Mouse (Mus musculus) kidney, embryonic 16.5 days (tissue): ENCODE results near the gene Entpd7. TPM values are rescaled to one million over a fixed set of nuclear protein-coding genes. Genes with fewer than 3 reads are reported as not detected.

Experiments
- ATAC-seq: fragments of 200-750 bp; cut with Nextera tagmentation; 2 replicates; pipeline ENCODE4 v1.8.0; 2017; ENCODE audit warnings: moderate TSS enrichment; ENCODE audit not compliant: low FRiP score, low TSS enrichment
- H3K27ac ChIP-seq: fragments of 300-500 bp; sonication (generic); 2 replicates; pipeline ENCODE4 v1.5.1; 2014; ENCODE audit warnings: low read length
- H3K27me3 ChIP-seq: fragments of 300-500 bp; sonication (generic); 2 replicates; pipeline ENCODE4 v1.6.1; 2014; ENCODE audit warnings: low read length, control low read depth, mixed read lengths; ENCODE audit not compliant: insufficient read depth
- H3K36me3 ChIP-seq: fragments of 300-500 bp; sonication (generic); 2 replicates; pipeline ENCODE4 v1.6.1; 2014; ENCODE audit warnings: low read length, control low read depth, mixed read lengths; ENCODE audit not compliant: insufficient read depth
- H3K4me1 ChIP-seq: fragments of 300-500 bp; sonication (generic); 2 replicates; pipeline ENCODE4 v1.6.1; 2014; ENCODE audit warnings: low read length, control low read depth, mixed read lengths; ENCODE audit not compliant: insufficient read depth
- H3K4me2 ChIP-seq: fragments of 300-500 bp; sonication (generic); replicated peaks from 2 replicates; pipeline ENCODE4 v1.6.1; 2014; ENCODE audit warnings: low read depth, low read length
- H3K4me3 ChIP-seq: fragments of 300-500 bp; sonication (generic); 2 replicates; pipeline ENCODE4 v1.5.1; 2014; ENCODE audit warnings: mild to moderate bottlenecking, low read length
- H3K9ac ChIP-seq: fragments of 300-500 bp; sonication (generic); replicated peaks from 2 replicates; pipeline ENCODE4 v1.6.1; 2014; ENCODE audit warnings: low read length
- H3K9me3 ChIP-seq: fragments of 300-500 bp; sonication (generic); 2 replicates; pipeline ENCODE4 v1.6.1; 2016; ENCODE audit warnings: low read length, control low read depth
- WGBS: fragments of 180-500 bp; shearing (Covaris S2); extraction: QIAGEN DNeasy Blood & Tissue Kit; methylation state at CpG from one replicate; pipeline ENCODE4 v1.1.7; 2014; 5-methylcytosine and 5-hydroxymethylcytosine counted together
- polyA plus RNA-seq: library from polyadenylated mRNA; unstranded; fragments of >200 nt; fragmentation: Nextera tagmentation; extraction: Ambion mirVana; gene quantifications from 2 replicates; pipeline ENCODE4 v1.2.1, GENCODE M21; 2015

Entpd7 gene
- polyA plus RNA-seq, result 12.9 and 15.0 TPM in 2 replicates

- peak within 1 kb of the TSS; percentile 92 for H3K4me2 ChIP-seq
- ATAC-seq, result peak; percentile 99
- peaks cover 13% of the 10 kb centered on the region for H3K4me1 ChIP-seq
- H3K9ac ChIP-seq, result peak within 1 kb of the TSS; percentile 81
- peak within 1 kb of the TSS; percentile 94 for H3K4me3 ChIP-seq
- no peaks in the 10 kb centered on the region for H3K36me3 ChIP-seq
- no peaks in the 10 kb centered on the region for H3K27me3 ChIP-seq
- no peaks in the 10 kb centered on the region for H3K9me3 ChIP-seq
- under 1% methylated on average over 60 of the region's 60 CpGs for WGBS
- H3K27ac ChIP-seq, result peak within 1 kb of the TSS; percentile 71; the same call in 1 of the 2 replicates
Measured at GRCm38 (mm10) chr19:43689419-43690246, at the start of gene Entpd7. TSS of gene Entpd7 (plus strand) at chr19:43689672.

GRCm38 (mm10) chr19:43641833-43642232 is 47.6 kb upstream of the Entpd7 start:
- ATAC-seq, result no peak
- WGBS, result 76% methylated on average over 11 of the region's 11 CpGs

GRCm38 (mm10) chr19:43642843-43643242 is 46.6 kb upstream of the Entpd7 start:
- Histone ChIP-seq H3K27ac (no peak overlapping the region), H3K9me3 (no peaks in the 10 kb centered on the region), H3K4me3 (no peak overlapping the region), H3K27me3 (no peaks in the 10 kb centered on the region), H3K9ac (no peak overlapping the region), H3K4me1 (no peaks in the 10 kb centered on the region), H3K4me2 (no peak overlapping the region), H3K36me3 (no peaks in the 10 kb centered on the region)
- WGBS, result 85% methylated on average over 9 of the region's 9 CpGs
- ATAC-seq, result no peak

More at GRCm38 (mm10) chr19:43641833-43642232, 47.6 kb upstream of the Entpd7 start:
- no peaks in the 10 kb centered on the region for H3K36me3 ChIP-seq
- no peak overlapping the region for H3K4me2 ChIP-seq
- no peaks in the 10 kb centered on the region for H3K4me1 ChIP-seq
- no peaks in the 10 kb centered on the region for H3K9me3 ChIP-seq
- H3K27me3 ChIP-seq, result no peaks in the 10 kb centered on the region
- H3K9ac ChIP-seq, result no peak overlapping the region
- H3K4me3 ChIP-seq, result no peak overlapping the region
- H3K27ac ChIP-seq, result no peak overlapping the region

- no peak overlapping the region for H3K4me3 ChIP-seq
- no peak overlapping the region for H3K9ac ChIP-seq
- no peaks in the 10 kb centered on the region for H3K9me3 ChIP-seq
- H3K4me2 ChIP-seq, result no peak overlapping the region
- no peaks in the 10 kb centered on the region for H3K4me1 ChIP-seq
- WGBS, result 91% methylated on average over 9 of the region's 9 CpGs
- no peak for ATAC-seq
- no peaks in the 10 kb centered on the region for H3K27me3 ChIP-seq
- no peaks in the 10 kb centered on the region for H3K36me3 ChIP-seq
- no peak overlapping the region for H3K27ac ChIP-seq
Measured at GRCm38 (mm10) chr19:43645508-43645907, 44.0 kb upstream of the Entpd7 start.

- no peaks in the 10 kb centered on the region for H3K36me3 ChIP-seq
- H3K4me3 ChIP-seq, result no peak overlapping the region
- H3K9me3 ChIP-seq, result no peaks in the 10 kb centered on the region
- peaks cover 4% of the 10 kb centered on the region; the same call in 1 of the 2 replicates for H3K4me1 ChIP-seq
- H3K27ac ChIP-seq, result no peak overlapping the region
- ATAC-seq, result no peak
- H3K4me2 ChIP-seq, result no peak overlapping the region
- H3K9ac ChIP-seq, result no peak overlapping the region
- peaks cover 6% of the 10 kb centered on the region; the same call in 1 of the 2 replicates for H3K27me3 ChIP-seq
- 65% methylated on average over 7 of the region's 7 CpGs for WGBS
Measured at GRCm38 (mm10) chr19:43646852-43647251, 42.6 kb upstream of the Entpd7 start.

- no peaks in the 10 kb centered on the region for H3K36me3 ChIP-seq
- no peaks in the 10 kb centered on the region for H3K9me3 ChIP-seq
- H3K27ac ChIP-seq, result no peak overlapping the region
- H3K4me2 ChIP-seq, result no peak overlapping the region
- no peak overlapping the region for H3K9ac ChIP-seq
- no peak for ATAC-seq
- H3K27me3 ChIP-seq, result peaks cover 8% of the 10 kb centered on the region; the same call in 1 of the 2 replicates
- no peak overlapping the region for H3K4me3 ChIP-seq
- H3K4me1 ChIP-seq, result peaks cover 4% of the 10 kb centered on the region; the same call in 1 of the 2 replicates
- 87% methylated on average over 9 of the region's 9 CpGs for WGBS
Measured at GRCm38 (mm10) chr19:43647261-43647660, 42.2 kb upstream of the Entpd7 start.

- Histone ChIP-seq H3K4me2 (no peak overlapping the region), H3K36me3 (no peaks in the 10 kb centered on the region), H3K9me3 (no peaks in the 10 kb centered on the region), H3K27me3 (peaks cover 17% of the 10 kb centered on the region; the same call in 1 of the 2 replicates), H3K4me3 (no peak overlapping the region), H3K27ac (no peak overlapping the region), H3K4me1 (peaks cover 6% of the 10 kb centered on the region; the same call in 1 of the 2 replicates), H3K9ac (no peak overlapping the region)
- ATAC-seq, result no peak
- 82% methylated on average over 4 of the region's 4 CpGs for WGBS
Measured at GRCm38 (mm10) chr19:43648343-43648742, 41.1 kb upstream of the Entpd7 start.

- no peak overlapping the region for H3K9ac ChIP-seq
- no peak overlapping the region for H3K4me3 ChIP-seq
- peaks cover 6% of the 10 kb centered on the region; the same call in 1 of the 2 replicates for H3K4me1 ChIP-seq
- H3K4me2 ChIP-seq, result no peak overlapping the region
- H3K27ac ChIP-seq, result no peak overlapping the region
- no peak for ATAC-seq
- WGBS, result 35% methylated on average over 8 of the region's 8 CpGs
- no peaks in the 10 kb centered on the region for H3K9me3 ChIP-seq
- H3K36me3 ChIP-seq, result no peaks in the 10 kb centered on the region
- H3K27me3 ChIP-seq, result peaks cover 27% of the 10 kb centered on the region
Measured at GRCm38 (mm10) chr19:43651241-43651785, 38.2 kb upstream of the Entpd7 start.

GRCm38 (mm10) chr19:43655735-43656492 is 33.6 kb upstream of the Entpd7 start:
- no peak overlapping the region for H3K4me2 ChIP-seq
- H3K27me3 ChIP-seq, result peaks cover 27% of the 10 kb centered on the region
- H3K36me3 ChIP-seq, result no peaks in the 10 kb centered on the region
- no peak overlapping the region for H3K27ac ChIP-seq
- ATAC-seq, result no peak
- no peaks in the 10 kb centered on the region for H3K9me3 ChIP-seq
- no peak overlapping the region for H3K9ac ChIP-seq
- peaks cover 4% of the 10 kb centered on the region; the same call in 1 of the 2 replicates for H3K4me1 ChIP-seq
- H3K4me3 ChIP-seq, result no peak overlapping the region
- WGBS, result 37% methylated on average over 11 of the region's 11 CpGs
